Mouse (Mus musculus): ENCODE data around the gene Tmem150c. TPM values are rescaled to one million over a fixed set of nuclear protein-coding genes. Genes with fewer than 3 reads are reported as not detected.

Tmem150c gene
- total and polyA plus RNA-seq, 3 experiments, result 0.16 TPM; not detected in 2

DNA sequence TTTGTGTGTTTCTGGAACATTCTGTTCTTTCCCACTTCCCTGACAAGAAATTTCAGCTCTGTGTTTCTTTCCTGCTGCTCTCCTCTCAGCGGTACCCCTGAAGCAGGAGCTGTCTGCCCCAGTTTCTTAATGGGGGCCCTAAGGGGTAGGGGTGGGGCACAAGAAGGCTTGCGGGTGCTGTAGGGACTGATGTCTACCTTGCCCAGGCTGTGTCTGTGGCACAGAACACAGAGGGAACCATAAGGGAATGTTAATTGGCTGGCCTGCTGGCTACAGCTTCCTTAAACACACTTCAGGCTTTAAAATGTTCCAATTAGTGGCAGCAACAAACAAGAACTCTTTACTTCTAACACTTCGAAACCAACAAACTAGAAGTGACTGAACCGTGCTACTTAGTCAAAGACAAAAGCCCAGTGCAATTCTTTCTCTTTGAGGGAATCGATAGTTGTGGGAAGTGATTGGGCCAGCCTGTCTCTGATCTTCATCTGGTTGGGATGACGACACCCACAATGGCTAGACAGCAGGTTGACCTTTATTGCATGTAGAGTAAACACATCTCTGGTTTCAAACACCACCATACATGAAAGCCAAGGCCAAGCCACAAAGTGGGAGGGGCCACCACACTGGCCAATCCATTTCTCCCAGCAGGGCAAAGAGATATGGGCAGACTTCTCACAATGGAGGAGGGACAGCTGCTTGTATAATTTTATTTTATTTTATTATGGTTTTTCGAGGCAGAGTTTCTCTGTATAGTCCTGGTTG, 39.7 kb upstream of the Tmem150c start:
- Histone ChIP-seq H3K4me3 (ENCODE audit: low read depth, low read length) (no peak overlapping the region), H3K4me1 (ENCODE audit: insufficient read depth, low read depth, low read length) (no peaks in the 10 kb centered on the region), H3K36me3 (replicated peaks) (no peaks in the 10 kb centered on the region), H3K27me3 (ENCODE audit: insufficient read depth, low read length) (no peaks in the 10 kb centered on the region), H3K9me3 (replicated peaks) (peaks cover 50% of the 10 kb centered on the region)
- ATAC-seq (ENCODE audit: extremely low read depth, insufficient number of reproducible peaks, low FRiP score, poor library complexity, severe bottlenecking) (no peak), DNase-seq (ENCODE audit: low spot score) (no peak)
- no peak for TF ChIP-seq TAL1 (conservative IDR thresholded peaks at IDR 0.05; ENCODE audit: low read depth, low read length)
- TF ChIP-seq POLR2AphosphoS5 (IDR thresholded peaks at IDR 0.05; ENCODE audit: insufficient replicate concordance, low read depth, low read length), result no peak
- TF ChIP-seq GATA1 (IDR thresholded peaks at IDR 0.05; ENCODE audit: borderline replicate concordance, low read length), result no peak
- TF ChIP-seq GATA2 (IDR thresholded peaks at IDR 0.05; ENCODE audit: borderline replicate concordance, low read depth, low read length), result no peak
- TF ChIP-seq CTCF (IDR thresholded peaks at IDR 0.05; ENCODE audit: low read depth, low read length), result no peak

DNA sequence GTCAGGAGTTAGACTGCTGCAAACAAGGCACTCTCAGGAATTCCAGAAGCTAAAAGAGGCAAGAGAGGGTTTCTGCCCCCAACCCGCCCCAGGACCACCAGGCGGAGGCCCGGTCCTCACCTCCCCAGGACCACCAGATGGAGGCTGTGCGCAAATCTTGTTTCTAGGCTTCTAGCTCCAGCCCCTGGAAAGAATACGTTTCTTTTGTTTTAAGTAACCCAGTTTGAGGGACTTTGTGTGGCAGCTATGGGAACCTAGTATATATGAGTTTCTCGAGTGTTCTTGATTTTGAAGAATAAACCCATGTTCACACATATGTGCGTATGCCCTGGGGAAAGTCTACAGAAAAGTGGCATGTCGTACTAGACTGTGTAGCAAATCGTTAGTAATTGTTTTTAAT, 37.9 kb upstream of the Tmem150c start:
- ATAC-seq (ENCODE audit: extremely low read depth, insufficient number of reproducible peaks, low FRiP score, poor library complexity, severe bottlenecking) (no peak), DNase-seq (ENCODE audit: low spot score) (no peak)
- Histone ChIP-seq H3K36me3 (replicated peaks) (no peaks in the 10 kb centered on the region), H3K4me1 (ENCODE audit: insufficient read depth, low read depth, low read length) (no peaks in the 10 kb centered on the region), H3K9me3 (replicated peaks) (peaks cover 43% of the 10 kb centered on the region), H3K4me3 (ENCODE audit: low read depth, low read length) (no peak overlapping the region), H3K27me3 (ENCODE audit: insufficient read depth, low read length) (no peaks in the 10 kb centered on the region)
- TF ChIP-seq POLR2AphosphoS5 (IDR thresholded peaks at IDR 0.05; ENCODE audit: insufficient replicate concordance, low read depth, low read length), result no peak

DNA sequence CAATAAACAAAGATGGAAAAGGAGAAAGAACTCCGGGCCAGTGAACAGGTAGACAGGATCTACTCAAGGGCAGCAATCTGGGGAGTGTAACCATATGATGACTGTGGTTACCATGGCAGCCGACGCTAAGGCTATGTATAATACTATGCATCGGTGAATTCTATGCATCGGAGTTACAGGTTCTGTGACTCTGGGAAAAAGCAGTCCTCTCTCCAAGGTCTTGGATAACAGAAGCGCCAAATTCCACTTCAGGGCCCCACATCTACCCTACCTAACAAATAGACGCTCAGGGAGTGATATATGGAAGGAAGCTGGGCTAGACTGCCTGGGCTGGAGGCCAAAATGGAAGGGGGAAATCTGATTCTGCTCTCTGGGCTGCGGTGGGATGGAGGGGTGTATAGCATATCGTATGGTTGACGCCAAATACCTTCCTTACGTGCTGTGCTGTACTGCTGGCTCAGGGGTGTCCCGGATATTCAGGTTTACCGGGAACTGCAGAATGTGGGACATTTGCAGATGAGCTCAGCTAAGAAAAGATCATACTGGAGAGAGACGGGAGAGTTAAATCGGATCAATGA, 37.3 kb upstream of the Tmem150c start:
- no peak for TF ChIP-seq TAL1 (conservative IDR thresholded peaks at IDR 0.05; ENCODE audit: low read depth, low read length)
- TF ChIP-seq POLR2AphosphoS5 (IDR thresholded peaks at IDR 0.05; ENCODE audit: insufficient replicate concordance, low read depth, low read length), result no peak
- no peak for TF ChIP-seq CTCF (IDR thresholded peaks at IDR 0.05; ENCODE audit: low read depth, low read length)
- TF ChIP-seq GATA1 (IDR thresholded peaks at IDR 0.05; ENCODE audit: borderline replicate concordance, low read length), result no peak
- no peak for TF ChIP-seq GATA2 (IDR thresholded peaks at IDR 0.05; ENCODE audit: borderline replicate concordance, low read depth, low read length)
- DNase-seq (ENCODE audit: low spot score), result no peak

DNA sequence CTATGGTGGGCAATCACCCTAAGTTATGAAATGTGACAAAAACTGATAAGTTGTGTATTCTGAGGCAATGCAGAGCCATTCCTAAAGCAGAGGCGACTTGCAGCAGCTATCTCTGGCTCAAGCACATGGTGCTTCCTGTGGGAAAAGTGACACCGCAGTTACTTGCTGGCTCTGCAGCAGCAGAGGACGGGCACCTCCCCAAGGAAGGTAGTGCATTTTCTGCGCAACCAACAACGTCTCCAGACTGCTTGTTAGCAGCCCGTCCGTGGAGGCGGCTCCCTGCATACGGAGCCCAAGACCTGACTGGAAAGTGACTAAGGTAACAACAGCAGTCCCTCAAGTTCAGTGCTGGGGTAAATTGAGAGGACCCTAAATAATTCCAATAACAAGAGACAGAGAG, 36.8 kb upstream of the Tmem150c start:
- DNase-seq (ENCODE audit: low spot score) (no peak), ATAC-seq (ENCODE audit: extremely low read depth, insufficient number of reproducible peaks, low FRiP score, poor library complexity, severe bottlenecking) (no peak)
- H3K4me1 ChIP-seq (ENCODE audit: insufficient read depth, low read depth, low read length), result no peaks in the 10 kb centered on the region
- no peaks in the 10 kb centered on the region for H3K36me3 ChIP-seq (replicated peaks)
- H3K27me3 ChIP-seq (ENCODE audit: insufficient read depth, low read length), result no peaks in the 10 kb centered on the region
- TF ChIP-seq CTCF (IDR thresholded peaks at IDR 0.05; ENCODE audit: low read depth, low read length), result no peak
- H3K4me3 ChIP-seq (ENCODE audit: low read depth, low read length), result no peak overlapping the region
- H3K9me3 ChIP-seq (replicated peaks), result peaks cover 41% of the 10 kb centered on the region

More for the DNA sequence above, 37.3 kb upstream of the Tmem150c start:
- no peaks in the 10 kb centered on the region for H3K4me1 ChIP-seq (ENCODE audit: insufficient read depth, low read depth, low read length)
- H3K9me3 ChIP-seq (replicated peaks), result peaks cover 39% of the 10 kb centered on the region
- ATAC-seq (ENCODE audit: extremely low read depth, insufficient number of reproducible peaks, low FRiP score, poor library complexity, severe bottlenecking), result no peak
- no peaks in the 10 kb centered on the region for H3K27me3 ChIP-seq (ENCODE audit: insufficient read depth, low read length)
- no peak overlapping the region for H3K4me3 ChIP-seq (ENCODE audit: low read depth, low read length)
- no peaks in the 10 kb centered on the region for H3K36me3 ChIP-seq (replicated peaks)

DNA sequence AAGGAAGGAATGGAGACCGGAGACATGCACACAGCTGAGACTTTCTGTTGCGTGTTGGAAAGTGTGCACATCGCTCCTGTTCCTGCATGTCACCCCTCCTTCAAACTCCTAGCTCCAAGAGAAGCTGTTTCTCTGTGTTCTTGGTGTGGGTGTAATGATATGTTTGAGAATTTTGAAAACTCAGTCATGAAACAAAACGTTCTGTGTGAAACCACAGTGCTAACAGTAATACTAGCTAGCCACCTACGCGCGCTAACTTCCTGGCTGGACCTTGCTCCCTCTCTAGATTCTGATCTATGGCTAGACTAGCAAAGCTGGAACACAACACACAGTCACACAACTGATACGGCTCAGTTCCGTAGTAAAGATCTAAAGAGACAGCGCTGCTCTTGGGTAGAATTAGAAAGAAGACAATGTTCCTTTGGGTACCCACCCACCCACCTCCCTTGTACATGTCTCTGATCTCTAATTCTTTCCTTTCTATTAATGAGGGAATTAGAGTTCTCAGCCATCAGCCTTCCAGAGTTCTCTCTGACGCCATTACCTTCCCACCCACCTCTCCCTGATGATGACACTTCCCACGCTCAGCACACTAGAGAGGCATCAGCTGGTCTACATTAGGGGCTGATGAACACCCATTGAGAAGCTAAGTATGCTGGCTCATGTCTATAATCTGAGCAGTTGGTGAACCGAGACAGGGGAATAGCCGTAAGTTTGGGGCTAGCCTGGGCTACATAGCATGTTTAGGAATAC, 32.0 kb upstream of the Tmem150c start:
- Histone ChIP-seq H3K36me3 (replicated peaks) (no peaks in the 10 kb centered on the region), H3K4me1 (ENCODE audit: insufficient read depth, low read depth, low read length) (no peaks in the 10 kb centered on the region), H3K27me3 (ENCODE audit: insufficient read depth, low read length) (no peaks in the 10 kb centered on the region), H3K9me3 (replicated peaks) (peaks cover 31% of the 10 kb centered on the region), H3K4me3 (ENCODE audit: low read depth, low read length) (no peak overlapping the region)
- TF ChIP-seq TAL1 (conservative IDR thresholded peaks at IDR 0.05; ENCODE audit: low read depth, low read length) (no peak), POLR2AphosphoS5 (IDR thresholded peaks at IDR 0.05; ENCODE audit: insufficient replicate concordance, low read depth, low read length) (no peak), CTCF (IDR thresholded peaks at IDR 0.05; ENCODE audit: low read depth, low read length) (no peak), GATA1 (IDR thresholded peaks at IDR 0.05; ENCODE audit: borderline replicate concordance, low read length) (no peak), GATA2 (IDR thresholded peaks at IDR 0.05; ENCODE audit: borderline replicate concordance, low read depth, low read length) (no peak)
- ATAC-seq (ENCODE audit: extremely low read depth, insufficient number of reproducible peaks, low FRiP score, poor library complexity, severe bottlenecking), result no peak
- no peak for DNase-seq (ENCODE audit: low spot score)

DNA sequence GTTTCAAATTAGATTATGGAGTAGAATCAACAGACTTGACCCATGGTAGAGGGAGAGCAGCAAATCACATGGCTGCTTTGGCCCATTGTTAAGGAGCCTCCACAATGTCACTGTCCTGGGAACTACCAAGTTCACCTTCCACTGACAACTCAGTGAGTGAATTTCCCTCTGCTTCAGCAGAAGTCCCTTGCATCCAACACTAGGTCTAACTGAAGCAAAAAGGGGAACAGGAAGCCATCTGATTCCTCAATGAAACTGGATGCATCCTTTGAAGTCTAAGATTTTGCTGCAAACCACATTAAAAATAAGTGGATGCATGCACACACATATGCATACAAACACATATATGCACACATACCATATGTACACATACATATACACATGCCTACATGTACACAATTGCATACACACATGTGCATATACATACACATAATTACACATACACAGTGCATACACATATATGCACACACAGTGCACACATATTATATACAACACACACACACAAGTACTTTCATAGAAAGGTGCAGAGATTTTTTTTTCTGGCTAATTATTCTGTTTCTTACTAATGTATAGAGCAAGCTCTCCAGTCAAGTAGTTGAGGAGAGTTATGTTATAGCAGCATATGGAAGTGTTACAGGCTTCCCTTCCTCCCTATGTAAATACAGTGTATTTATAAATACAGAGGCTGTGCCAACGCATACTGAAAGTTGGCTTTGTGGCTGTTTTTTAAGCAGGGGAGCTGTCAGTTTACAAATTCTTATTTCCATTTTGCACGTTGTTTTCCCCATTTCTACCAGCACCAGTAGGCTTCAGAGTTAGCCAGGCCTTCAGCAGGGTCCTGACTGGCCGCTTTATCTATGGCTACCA, 27.7 kb upstream of the Tmem150c start:
- ATAC-seq (ENCODE audit: extremely low read depth, insufficient number of reproducible peaks, low FRiP score, poor library complexity, severe bottlenecking) (no peak), DNase-seq (ENCODE audit: low spot score) (no peak)
- H3K9me3 ChIP-seq (replicated peaks), result peaks cover 19% of the 10 kb centered on the region
- no peak overlapping the region for H3K4me3 ChIP-seq (ENCODE audit: low read depth, low read length)
- no peaks in the 10 kb centered on the region for H3K27me3 ChIP-seq (ENCODE audit: insufficient read depth, low read length)
- H3K4me1 ChIP-seq (ENCODE audit: insufficient read depth, low read depth, low read length), result no peaks in the 10 kb centered on the region
- TF ChIP-seq TAL1 (conservative IDR thresholded peaks at IDR 0.05; ENCODE audit: low read depth, low read length) (no peak), CTCF (IDR thresholded peaks at IDR 0.05; ENCODE audit: low read depth, low read length) (no peak), POLR2AphosphoS5 (IDR thresholded peaks at IDR 0.05; ENCODE audit: insufficient replicate concordance, low read depth, low read length) (no peak), GATA2 (IDR thresholded peaks at IDR 0.05; ENCODE audit: borderline replicate concordance, low read depth, low read length) (no peak), GATA1 (IDR thresholded peaks at IDR 0.05; ENCODE audit: borderline replicate concordance, low read length) (no peak)
- H3K36me3 ChIP-seq (replicated peaks), result no peaks in the 10 kb centered on the region

Measured in G1E (cell line).